Mouse (Mus musculus): ENCODE results near the gene Nelfe. TPM values are rescaled to one million over a fixed set of nuclear protein-coding genes. Genes with fewer than 3 reads are reported as not detected.

The Nelfe gene
- polyA plus RNA-seq (2012) = 308 and 315 TPM in 2 replicates

DNA sequence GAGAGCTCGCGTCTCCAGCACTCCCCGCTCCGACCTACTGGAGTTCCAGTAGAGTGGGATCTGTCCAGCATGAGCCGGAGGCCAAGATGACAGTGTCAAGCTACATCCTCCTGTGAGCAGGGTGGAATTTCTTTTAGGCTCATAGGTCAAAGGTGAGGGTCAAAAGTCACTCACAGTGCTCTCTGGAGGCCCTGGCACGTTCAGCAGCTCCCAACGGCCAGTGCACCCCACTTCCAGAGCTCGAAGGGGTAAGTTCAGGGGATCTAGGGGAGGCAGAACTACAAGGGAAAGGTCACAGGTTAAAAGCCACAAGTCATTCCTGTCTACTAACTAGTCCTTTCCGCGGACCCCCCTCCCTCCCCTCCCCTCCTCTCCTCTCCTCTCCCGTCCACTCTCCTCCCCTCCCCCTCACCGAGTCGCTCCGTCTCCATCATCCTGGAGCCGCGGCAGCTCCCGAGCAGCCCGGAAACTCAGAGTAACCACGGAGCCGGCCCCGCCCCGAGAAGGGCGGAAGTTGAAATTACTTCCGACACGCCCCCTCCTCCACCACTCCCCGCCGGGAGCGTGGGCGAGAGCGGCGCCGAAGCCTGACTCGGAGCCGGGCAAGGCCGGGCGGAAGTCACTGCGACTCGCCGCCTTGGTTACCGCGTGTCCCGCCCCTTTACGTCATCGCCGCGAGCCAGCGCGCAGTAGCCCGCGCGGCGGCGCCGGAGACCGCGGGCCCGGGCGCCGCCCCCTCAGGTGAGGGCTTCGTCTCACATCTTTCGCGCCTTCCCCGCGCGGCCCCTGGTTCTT is at the start of gene Nelfe, which contains the start of gene Skiv2l:
TSS of gene Nelfe (plus strand) at position 670 of the 795 bp plus-strand sequence.
TSS of gene Skiv2l (minus strand) at position 489 of the 795 bp plus-strand sequence.

DNA sequence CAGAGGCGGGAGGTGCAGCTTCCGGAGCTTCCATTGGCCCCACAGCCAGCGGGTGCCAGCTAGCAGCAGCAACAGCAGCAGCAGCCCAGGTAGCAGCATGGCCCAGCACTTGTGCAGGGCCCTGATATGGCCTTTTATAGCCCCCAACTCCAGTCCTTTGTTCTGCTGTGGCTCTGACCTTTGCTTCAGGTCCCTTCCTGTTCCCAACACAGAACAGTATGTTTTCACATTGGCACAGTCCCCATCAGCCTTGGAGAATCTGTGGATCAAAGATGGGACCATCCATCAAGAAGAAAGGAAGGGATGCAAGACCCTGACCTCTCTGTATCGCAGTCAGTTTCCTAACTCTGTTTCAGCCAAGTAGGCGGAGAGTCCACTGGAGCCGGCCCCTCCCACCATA is 45.9 kb upstream of the Nelfe start, which contains the start of gene Cyp21a1:
TSS of gene Cyp21a1 (minus strand) at position 261 of the 400 bp plus-strand sequence.

DNA sequence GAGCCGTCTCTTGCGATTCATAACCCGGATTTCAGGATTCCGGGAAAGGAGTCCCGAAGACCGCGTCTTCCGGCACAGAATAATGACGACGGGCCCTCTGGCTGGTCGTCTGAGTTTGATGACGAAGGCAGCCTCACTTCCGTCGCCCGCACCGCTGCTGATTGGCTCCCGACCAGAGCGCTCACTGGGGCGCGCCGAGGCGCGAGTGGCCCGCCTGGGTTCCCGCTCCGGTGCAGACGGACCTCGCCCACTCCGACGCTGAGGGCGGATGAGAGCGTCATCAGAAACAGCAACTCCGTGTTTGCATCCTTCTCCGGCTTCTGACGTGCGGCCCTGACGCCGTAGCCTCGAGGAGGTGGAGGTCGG is 13.4 kb upstream of the Nelfe start, which contains the start of the genes Stk19 and Dxo:
TSS of gene Stk19 (minus strand) at position 90 of the 366 bp plus-strand sequence.
TSS of gene Dxo (plus strand) at position 164 of the 366 bp plus-strand sequence.

DNA sequence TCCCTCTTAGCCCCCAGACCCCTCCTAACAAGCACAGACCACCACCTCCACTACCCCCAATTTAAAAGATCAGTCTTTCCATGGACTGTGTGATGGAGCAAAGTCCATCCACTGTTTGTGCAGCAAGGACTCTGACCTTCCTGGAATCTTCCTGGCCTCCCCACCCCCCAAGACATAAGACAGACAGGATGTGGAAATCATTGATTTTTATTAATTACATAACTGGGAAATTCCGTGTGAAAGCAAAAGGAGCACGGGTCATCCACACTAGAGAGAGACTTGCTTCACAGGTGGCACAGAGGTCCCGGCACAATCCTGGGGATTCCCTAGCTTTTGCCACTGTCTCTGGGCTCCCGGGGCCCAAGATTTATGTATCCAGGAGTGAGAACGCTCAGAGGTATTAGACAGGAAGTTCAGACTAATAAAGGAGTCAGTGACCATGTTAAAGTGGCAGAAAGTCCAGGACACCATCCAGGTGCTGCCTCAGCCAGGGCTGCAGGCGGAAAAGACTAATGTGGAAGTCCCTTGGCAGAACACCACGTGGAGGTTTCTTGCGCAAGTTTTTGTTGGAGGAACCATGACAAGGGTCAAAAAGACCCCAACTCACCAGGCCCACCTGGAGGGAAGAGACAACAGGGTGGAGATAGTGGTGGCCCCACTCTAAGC is 12.4 kb downstream of the Nelfe start, which contains the start of gene Cfb:
TSS of gene Cfb (minus strand) at position 103 of the 666 bp plus-strand sequence.

DNA sequence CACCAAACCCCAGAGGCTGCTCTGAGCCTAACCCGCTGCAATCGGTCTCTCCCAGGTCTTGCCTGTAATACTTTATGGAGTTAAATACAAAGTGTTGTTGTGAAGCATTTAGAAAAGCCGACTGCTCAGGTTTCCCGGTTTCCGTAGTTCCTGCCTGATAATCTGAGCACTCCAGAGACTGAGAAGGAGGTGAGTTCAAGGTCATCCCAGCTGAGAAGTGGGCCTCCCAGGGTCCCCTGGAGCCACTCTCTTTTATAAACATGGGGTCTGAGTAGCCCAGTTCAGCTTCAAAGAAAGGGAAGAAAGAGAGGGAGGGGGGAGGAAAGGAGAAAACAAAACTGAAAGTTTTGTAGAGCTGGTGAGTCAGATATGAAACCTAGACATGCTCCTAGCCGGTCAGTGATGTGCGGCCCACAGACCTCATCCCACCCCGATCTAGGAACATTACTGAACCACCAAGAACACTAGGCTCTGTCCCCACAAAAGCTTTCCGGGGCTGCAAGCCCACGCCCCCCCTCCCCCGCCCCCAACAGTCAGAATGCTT is 29.2 kb downstream of the Nelfe start, which contains the start of gene Zbtb12:
TSS of gene Zbtb12 (plus strand) at position 148 of the 544 bp plus-strand sequence.

DNA sequence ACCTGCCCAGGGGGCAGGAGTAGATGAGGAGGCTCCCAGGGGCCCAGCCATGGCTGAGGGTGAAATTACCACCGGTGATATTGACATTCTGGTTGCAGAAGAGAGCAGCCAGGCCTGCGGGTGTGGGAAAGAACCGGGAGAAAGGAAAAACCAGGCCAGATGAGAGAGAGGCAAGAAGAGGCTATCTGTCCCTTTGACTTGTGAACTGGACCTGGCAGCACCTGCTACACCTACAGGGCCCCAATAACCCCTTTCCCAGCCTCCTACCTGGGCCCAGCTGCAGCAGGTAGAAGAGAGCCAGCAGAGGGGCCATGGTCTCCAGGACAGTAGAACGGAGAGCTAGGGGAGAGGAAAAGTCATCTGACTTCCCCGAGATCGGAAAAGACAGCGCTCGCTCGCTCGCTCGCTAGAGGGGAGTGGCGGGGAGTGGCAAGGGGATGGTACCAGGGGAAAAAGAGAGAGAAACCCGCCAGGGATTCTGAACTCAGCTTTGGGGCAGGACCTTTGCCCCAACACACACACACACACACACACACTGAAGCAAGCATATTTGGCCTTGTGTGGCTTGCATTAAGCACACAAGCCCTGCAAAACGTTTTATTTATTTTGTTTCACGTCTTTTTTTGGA is 31.6 kb downstream of the Nelfe start, which contains the start of gene Gm20547:
TSS of gene Gm20547 (minus strand) at position 360 of the 628 bp plus-strand sequence.

DNA sequence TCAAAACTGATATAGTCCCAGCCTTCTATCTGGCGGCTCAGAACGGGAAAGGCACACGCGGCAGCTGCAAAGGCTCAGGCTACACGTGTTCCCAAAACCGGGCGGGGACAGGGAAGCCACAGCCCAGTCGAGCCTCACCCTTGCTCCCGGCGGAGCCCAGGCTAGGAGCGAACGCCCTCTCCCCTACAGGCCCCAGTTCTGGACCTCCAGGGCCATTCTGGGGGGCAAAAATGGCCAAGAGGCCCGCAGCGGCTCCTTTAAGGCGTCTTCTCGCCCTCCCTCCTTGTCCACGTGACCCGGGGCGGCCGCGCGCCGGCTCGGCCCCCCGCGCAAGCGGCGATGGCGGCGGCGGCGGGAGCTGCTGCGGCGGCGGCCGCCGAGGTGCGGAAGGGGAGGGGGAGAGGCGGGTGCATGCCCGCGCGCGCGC is 48.0 kb downstream of the Nelfe start, which contains the start of the genes C2 and Ehmt2:
TSS of gene C2 (minus strand) at position 106 of the 427 bp plus-strand sequence.
TSS of gene Ehmt2 (plus strand) at position 310 of the 427 bp plus-strand sequence.

Other genes with a start within 250 kb of the Nelfe start
- gene Rnf5, start 246.7 kb upstream of the Nelfe start, polyA plus RNA-seq (2012) = 65.9 and 70.5 TPM in 2 replicates
- gene Agpat1, start 246.1 kb upstream of the Nelfe start, polyA plus RNA-seq (2012) = 119 and 139 TPM in 2 replicates
- gene Egfl8, start 234.4 kb upstream of the Nelfe start, polyA plus RNA-seq (2012) = 3.9 and 4.4 TPM in 2 replicates
- gene Ppt2, start 221.9 kb upstream of the Nelfe start, polyA plus RNA-seq (2012) = 185 and 189 TPM in 2 replicates
- 2.5 and 3.4 TPM in 2 replicates for gene Prrt1, start 220.9 kb upstream of the Nelfe start, polyA plus RNA-seq (2012)
- gene Fkbpl, start 205.6 kb upstream of the Nelfe start, polyA plus RNA-seq (2012) = 8.3 and 8.4 TPM in 2 replicates
- 184 and 230 TPM in 2 replicates for gene Atf6b, start 203.2 kb upstream of the Nelfe start, polyA plus RNA-seq (2012)
- gene Tnxb, start 179.9 kb upstream of the Nelfe start, polyA plus RNA-seq (2012) = 0.02 TPM in 2 replicates
- gene C4b, start 106.5 kb upstream of the Nelfe start, polyA plus RNA-seq (2012) = 0.17 and 0.61 TPM in 2 replicates
- gene Cyp21a1, start 45.8 kb upstream of the Nelfe start, polyA plus RNA-seq (2012) = not detected in 2 replicates
- gene Stk19, start 13.4 kb upstream of the Nelfe start, polyA plus RNA-seq (2012) = 65.1 and 75.3 TPM in 2 replicates
- gene Dxo, start 13.4 kb upstream of the Nelfe start, polyA plus RNA-seq (2012) = 106 TPM in 2 replicates
- 63.8 and 69.0 TPM in 2 replicates for gene Skiv2l, start 181 bp upstream of the Nelfe start, polyA plus RNA-seq (2012)
- gene Cfb, start 12.1 kb downstream of the Nelfe start, polyA plus RNA-seq (2012) = 0.13 TPM in 1 of 2 replicates, not detected in the other
- 51.5 and 66.6 TPM in 2 replicates for gene Zbtb12, start 29.1 kb downstream of the Nelfe start, polyA plus RNA-seq (2012)
- not detected in 2 replicates for gene Gm20547, start 31.7 kb downstream of the Nelfe start, polyA plus RNA-seq (2012)
- 2.0 and 2.3 TPM in 2 replicates for gene C2, start 47.9 kb downstream of the Nelfe start, polyA plus RNA-seq (2012)
- 441 and 469 TPM in 2 replicates for gene Ehmt2, start 48.1 kb downstream of the Nelfe start, polyA plus RNA-seq (2012)
- gene Slc44a4, start 64.1 kb downstream of the Nelfe start, polyA plus RNA-seq (2012) = not detected in 2 replicates
- gene Neu1, start 80.9 kb downstream of the Nelfe start, polyA plus RNA-seq (2012) = 52.4 and 79.9 TPM in 2 replicates
- 425 and 1,961 TPM in 2 replicates for gene Hspa1b, start 108.8 kb downstream of the Nelfe start, polyA plus RNA-seq (2012)
- 0.52 TPM in 1 of 2 replicates, not detected in the other for gene Gm20481, start 119.5 kb downstream of the Nelfe start, polyA plus RNA-seq (2012)
- gene Hspa1a, start 121.8 kb downstream of the Nelfe start, polyA plus RNA-seq (2012) = 239 and 1,296 TPM in 2 replicates
- 0.06 TPM in 1 of 2 replicates, not detected in the other for gene Hspa1l, start 122.3 kb downstream of the Nelfe start, polyA plus RNA-seq (2012)
- gene Lsm2, start 131.5 kb downstream of the Nelfe start, polyA plus RNA-seq (2012) = 154 and 167 TPM in 2 replicates
- gene Vars, start 150.6 kb downstream of the Nelfe start, polyA plus RNA-seq (2012) = 841 and 875 TPM in 2 replicates
- 0.24 and 0.38 TPM in 2 replicates for gene Vwa7, start 166.2 kb downstream of the Nelfe start, polyA plus RNA-seq (2012)
- gene Sapcd1, start 177.6 kb downstream of the Nelfe start, polyA plus RNA-seq (2012) = 6.0 and 11.9 TPM in 2 replicates
- gene Msh5, start 196.4 kb downstream of the Nelfe start, polyA plus RNA-seq (2012) = 3.4 and 5.4 TPM in 2 replicates
- 109 and 129 TPM in 2 replicates for gene Clic1, start 199.6 kb downstream of the Nelfe start, polyA plus RNA-seq (2012)
- 33.8 and 58.4 TPM in 2 replicates for gene Ddah2, start 208.6 kb downstream of the Nelfe start, polyA plus RNA-seq (2012)
- 0.09 TPM in 1 of 2 replicates, not detected in the other for gene Ly6g6c, start 215.0 kb downstream of the Nelfe start, polyA plus RNA-seq (2012)
- gene Mpig6b, start 215.8 kb downstream of the Nelfe start, polyA plus RNA-seq (2012) = 0.04 TPM in 1 of 2 replicates, not detected in the other
- gene Ly6g6e, start 226.5 kb downstream of the Nelfe start, polyA plus RNA-seq (2012) = not detected in 2 replicates
- gene Ly6g6d, start 227.7 kb downstream of the Nelfe start, polyA plus RNA-seq (2012) = 0.26 TPM in 1 of 2 replicates, not detected in the other
- 0.06 and 0.28 TPM in 2 replicates for gene Ly6g6f, start 235.2 kb downstream of the Nelfe start, polyA plus RNA-seq (2012)
- gene Abhd16a, start 238.9 kb downstream of the Nelfe start, polyA plus RNA-seq (2012) = 118 and 123 TPM in 2 replicates